Mouse (Mus musculus) neural tube, embryonic 15.5 days (tissue): Measurements from ENCODE around the gene Gm26602. TPM values are rescaled to one million over a fixed set of nuclear protein-coding genes. Genes with fewer than 3 reads are reported as not detected.
A peak's percentile ranks its signal among the peaks of the same experiment; 100 is the strongest.
"Not testable (repeated sequence)": the region's sequence is repeated elsewhere in the genome, so short reads cannot be mapped to it uniquely, and the experiment has no call there.

Experiments used
- ATAC-seq: fragments of 200-750 bp; cut with Nextera tagmentation; 2 replicates; pipeline ENCODE4 v1.8.0; 2017; ENCODE audit warnings: mild to moderate bottlenecking, moderate TSS enrichment, moderate library complexity; ENCODE audit not compliant: low FRiP score
- H3K27ac ChIP-seq: fragments of 300-500 bp; sonication (generic); replicated peaks from 2 replicates; pipeline ENCODE4 v1.5.1; 2015; ENCODE audit warnings: mild to moderate bottlenecking, inconsistent platforms
- H3K27me3 ChIP-seq: fragments of 300-500 bp; sonication (generic); replicated peaks from 2 replicates; pipeline ENCODE4 v1.6.1; 2015; ENCODE audit warnings: inconsistent platforms
- H3K36me3 ChIP-seq: fragments of 300-500 bp; sonication (generic); 2 replicates; pipeline ENCODE4 v1.6.1; 2015; ENCODE audit warnings: inconsistent platforms
- H3K4me1 ChIP-seq: fragments of 300-500 bp; sonication (generic); 2 replicates; pipeline ENCODE4 v1.6.1; 2015; ENCODE audit warnings: inconsistent platforms
- H3K4me2 ChIP-seq: fragments of 300-500 bp; sonication (generic); 2 replicates; pipeline ENCODE4 v1.6.1; 2015; ENCODE audit warnings: inconsistent platforms, mild to moderate bottlenecking, moderate library complexity
- H3K4me3 ChIP-seq: fragments of 300-500 bp; sonication (generic); replicated peaks from 2 replicates; pipeline ENCODE4 v1.5.1; 2015; ENCODE audit warnings: mild to moderate bottlenecking, inconsistent platforms
- H3K9ac ChIP-seq: fragments of 300-500 bp; sonication (generic); replicated peaks from 2 replicates; pipeline ENCODE4 v1.6.1; 2015; ENCODE audit warnings: mild to moderate bottlenecking, inconsistent platforms
- H3K9me3 ChIP-seq: fragments of 300-500 bp; sonication (generic); replicated peaks from 2 replicates; pipeline ENCODE4 v1.6.1; 2016; ENCODE audit warnings: inconsistent platforms
- WGBS: fragments of 180-500 bp; shearing (Covaris S2); methylation state at CpG from one replicate; pipeline ENCODE4 v1.1.7; 2015; ENCODE audit warnings: mixed read lengths; 5-methylcytosine and 5-hydroxymethylcytosine counted together
- polyA plus RNA-seq: library from polyadenylated mRNA; unstranded; fragments of >200 nt; fragmentation: Nextera tagmentation; extraction: Ambion mirVana; gene quantifications from 2 replicates; pipeline ENCODE4 v1.2.1, GENCODE M21; 2015

The Gm26602 gene
- polyA plus RNA-seq, 1 experiment from 2014 or later, result 23.6 TPM

- Histone ChIP-seq H3K36me3 (peaks cover 13% of the 10 kb centered on the region), H3K4me2 (peak overlapping the region; percentile 89), H3K27me3 (no peaks in the 10 kb centered on the region), H3K4me1 (peaks cover 50% of the 10 kb centered on the region), H3K9ac (peak overlapping the region; percentile 95), H3K4me3 (peak overlapping the region; percentile 70), H3K9me3 (no peaks in the 10 kb centered on the region), H3K27ac (peak overlapping the region; percentile 91)
- peak; percentile 8 for ATAC-seq
- 1% methylated on average over 26 of the region's 26 CpGs for WGBS
Observed at GRCm38 (mm10) chr10:79873715-79874289, 36.9 kb upstream of the Gm26602 start.

DNA sequence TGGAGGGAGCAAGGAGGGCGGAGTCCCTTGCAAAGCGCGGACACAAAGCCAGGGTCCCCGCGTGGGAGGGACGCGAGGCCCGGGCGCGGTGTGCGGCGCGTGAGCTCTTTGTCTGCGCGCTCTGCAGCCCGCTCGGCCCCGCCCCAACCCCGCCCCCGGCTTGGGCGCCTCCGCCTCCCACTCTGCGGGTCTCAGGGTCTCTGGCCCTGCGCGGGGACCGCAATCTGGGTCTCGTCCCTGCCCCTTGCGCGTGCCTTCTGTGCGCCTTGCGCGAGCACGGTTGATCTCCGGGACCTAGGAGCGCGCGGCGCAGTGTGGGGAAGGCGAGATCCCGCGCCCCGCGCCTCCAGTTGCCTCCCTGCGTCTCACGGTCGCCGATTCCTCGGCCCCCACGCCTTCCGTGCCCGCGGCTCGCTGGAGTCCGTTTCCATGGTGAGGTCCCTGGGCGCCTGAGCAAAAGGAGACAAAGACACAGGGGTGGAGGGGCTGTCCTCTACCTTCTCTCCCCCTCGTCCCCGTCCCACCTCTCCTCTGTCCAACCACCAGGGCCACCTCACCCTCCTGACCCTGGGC is 36.3 kb upstream of the Gm26602 start, which contains the start of the genes Prtn3 and Plppr3:
Prtn3 (plus strand) TSS at position 187 of the 573 bp plus-strand sequence.
Plppr3 (minus strand) TSS at position 345 of the 573 bp plus-strand sequence.
- Histone ChIP-seq H3K4me2 (peak within 1 kb of the TSS; percentile 89), H3K9ac (peak within 1 kb of the TSS; percentile 95)

GRCm38 (mm10) chr10:79877174-79877573 is 33.5 kb upstream of the Gm26602 start:
- H3K27me3 ChIP-seq, result peaks cover 4% of the 10 kb centered on the region; the same call in 1 of the 2 replicates
- no peak overlapping the region for H3K4me2 ChIP-seq
- no peak for ATAC-seq
- H3K36me3 ChIP-seq, result no peaks in the 10 kb centered on the region
- H3K9me3 ChIP-seq, result no peaks in the 10 kb centered on the region
- no peak overlapping the region for H3K27ac ChIP-seq
- no peak overlapping the region for H3K9ac ChIP-seq
- H3K4me3 ChIP-seq, result no peak overlapping the region
- WGBS, result 67% methylated on average over 1 of the region's 1 CpGs
- peaks cover 23% of the 10 kb centered on the region for H3K4me1 ChIP-seq

More for the DNA sequence above, 36.3 kb upstream of the Gm26602 start, which contains the start of the genes Prtn3 and Plppr3:
- Histone ChIP-seq H3K27me3 (no peaks in the 10 kb centered on the region), H3K9me3 (no peaks in the 10 kb centered on the region), H3K27ac (peak within 1 kb of the TSS; percentile 91), H3K36me3 (peaks cover 13% of the 10 kb centered on the region), H3K4me1 (peaks cover 45% of the 10 kb centered on the region), H3K4me3 (peak within 1 kb of the TSS; percentile 70)
- peak; percentile 94 for ATAC-seq
- WGBS, result 0% methylated on average over 41 of the region's 57 CpGs

DNA sequence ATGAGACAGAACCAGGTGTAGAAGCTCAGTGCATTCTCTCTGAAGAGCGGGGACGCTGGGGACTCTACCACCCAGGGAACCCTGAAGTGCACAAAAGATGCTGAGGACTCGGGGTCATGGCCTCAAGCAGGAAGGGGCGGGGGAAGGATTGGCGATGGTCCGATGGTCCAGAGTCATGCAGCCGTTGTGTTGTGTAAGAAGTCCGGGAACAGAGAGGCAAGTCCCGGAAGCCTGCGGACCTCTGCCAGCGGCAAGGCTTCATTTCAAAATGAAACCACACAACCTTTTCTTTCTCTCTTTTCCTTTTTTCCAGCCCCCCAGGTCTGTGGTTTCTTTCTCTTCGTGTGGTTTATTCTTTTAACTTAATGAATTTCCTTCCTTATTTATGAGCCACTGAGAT is 32.9 kb upstream of the Gm26602 start:
- H3K27me3 ChIP-seq, result peaks cover 9% of the 10 kb centered on the region
- no peaks in the 10 kb centered on the region for H3K9me3 ChIP-seq
- peaks cover 19% of the 10 kb centered on the region for H3K4me1 ChIP-seq
- H3K36me3 ChIP-seq, result no peaks in the 10 kb centered on the region
- H3K4me3 ChIP-seq, result no peak overlapping the region
- no peak overlapping the region for H3K27ac ChIP-seq
- no peak for ATAC-seq
- no peak overlapping the region for H3K4me2 ChIP-seq
- H3K9ac ChIP-seq, result no peak overlapping the region
- WGBS, result 47% methylated on average over 12 of the region's 12 CpGs

DNA sequence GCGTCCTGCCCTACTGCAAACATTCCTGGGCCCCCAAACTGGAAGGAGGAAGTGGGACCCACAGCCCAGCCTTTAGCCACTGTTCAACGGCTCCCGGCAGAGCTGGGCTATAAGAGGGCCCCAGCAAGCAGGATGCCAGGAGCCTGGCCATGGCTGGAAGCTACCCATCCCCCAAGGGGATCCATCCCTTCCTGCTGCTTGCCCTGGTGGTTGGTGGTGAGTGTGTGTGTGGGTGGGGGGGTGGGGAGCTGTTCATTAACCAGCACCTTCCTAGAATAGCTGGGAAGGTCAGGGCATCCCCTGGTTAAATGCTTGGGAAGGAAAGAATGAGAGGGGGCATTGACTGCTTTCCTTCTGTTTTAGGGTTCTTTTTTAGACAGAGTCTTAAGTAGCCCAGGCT is 31.1 kb upstream of the Gm26602 start:
- H3K36me3 ChIP-seq, result no peaks in the 10 kb centered on the region
- H3K4me3 ChIP-seq, result no peak overlapping the region
- H3K4me2 ChIP-seq, result no peak overlapping the region
- peaks cover 18% of the 10 kb centered on the region for H3K27me3 ChIP-seq
- H3K27ac ChIP-seq, result no peak overlapping the region
- no peak overlapping the region for H3K9ac ChIP-seq
- H3K4me1 ChIP-seq, result peaks cover 27% of the 10 kb centered on the region
- no peak for ATAC-seq
- no peaks in the 10 kb centered on the region for H3K9me3 ChIP-seq
- WGBS, result 46% methylated on average over 3 of the region's 3 CpGs

DNA sequence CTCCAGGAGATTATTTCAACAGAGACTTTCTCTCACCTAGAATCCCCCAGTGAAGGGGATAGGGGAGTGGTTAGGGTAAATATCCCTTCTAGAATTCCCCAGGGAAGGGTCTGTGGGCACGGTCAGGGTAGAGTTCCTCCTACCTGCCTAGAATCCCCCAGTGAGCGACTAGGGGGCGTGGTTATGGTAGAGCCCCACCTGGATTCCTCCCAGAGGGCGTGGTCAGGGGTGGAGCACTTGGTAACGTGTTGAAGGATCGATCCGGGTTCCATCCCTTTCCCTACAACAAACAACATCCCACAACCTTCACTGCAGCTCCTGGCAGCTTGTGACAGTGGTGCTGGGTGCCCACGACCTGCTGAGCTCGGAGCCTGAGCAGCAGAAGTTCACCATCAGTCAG is 29.9 kb upstream of the Gm26602 start:
- no peak overlapping the region for H3K4me3 ChIP-seq
- H3K4me2 ChIP-seq, result no peak overlapping the region
- no peaks in the 10 kb centered on the region for H3K9me3 ChIP-seq
- no peak for ATAC-seq
- H3K27ac ChIP-seq, result no peak overlapping the region
- peaks cover 15% of the 10 kb centered on the region for H3K4me1 ChIP-seq
- H3K9ac ChIP-seq, result no peak overlapping the region
- peaks cover 18% of the 10 kb centered on the region for H3K27me3 ChIP-seq
- 15% methylated on average over 9 of the region's 9 CpGs for WGBS
- no peaks in the 10 kb centered on the region for H3K36me3 ChIP-seq

DNA sequence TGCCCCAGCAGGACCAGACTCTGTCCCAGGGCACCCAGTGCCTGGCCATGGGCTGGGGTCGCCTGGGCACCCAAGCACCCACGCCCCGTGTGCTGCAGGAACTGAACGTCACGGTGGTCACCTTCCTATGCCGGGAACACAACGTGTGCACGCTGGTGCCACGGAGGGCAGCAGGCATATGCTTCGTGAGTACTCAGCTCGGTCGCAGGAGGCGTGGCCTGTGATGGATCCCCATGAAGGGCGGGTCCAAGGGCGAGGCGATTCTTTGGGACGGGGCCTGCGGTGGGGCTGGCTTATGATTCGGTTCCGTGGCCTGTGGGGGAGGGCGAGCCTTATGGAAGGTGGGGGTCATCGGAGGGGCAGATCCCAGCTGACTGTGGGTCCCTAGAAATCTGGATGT is 28.7 kb upstream of the Gm26602 start:
- H3K9ac ChIP-seq, result no peak overlapping the region
- H3K4me2 ChIP-seq, result peak overlapping the region; percentile 40
- H3K27me3 ChIP-seq, result peaks cover 18% of the 10 kb centered on the region
- H3K9me3 ChIP-seq, result no peaks in the 10 kb centered on the region
- no peak overlapping the region for H3K27ac ChIP-seq
- peaks cover 15% of the 10 kb centered on the region for H3K4me1 ChIP-seq
- no peaks in the 10 kb centered on the region for H3K36me3 ChIP-seq
- H3K4me3 ChIP-seq, result no peak overlapping the region; the same call in 1 of the 2 replicates
- ATAC-seq, result no peak
- 9% methylated on average over 22 of the region's 22 CpGs for WGBS

DNA sequence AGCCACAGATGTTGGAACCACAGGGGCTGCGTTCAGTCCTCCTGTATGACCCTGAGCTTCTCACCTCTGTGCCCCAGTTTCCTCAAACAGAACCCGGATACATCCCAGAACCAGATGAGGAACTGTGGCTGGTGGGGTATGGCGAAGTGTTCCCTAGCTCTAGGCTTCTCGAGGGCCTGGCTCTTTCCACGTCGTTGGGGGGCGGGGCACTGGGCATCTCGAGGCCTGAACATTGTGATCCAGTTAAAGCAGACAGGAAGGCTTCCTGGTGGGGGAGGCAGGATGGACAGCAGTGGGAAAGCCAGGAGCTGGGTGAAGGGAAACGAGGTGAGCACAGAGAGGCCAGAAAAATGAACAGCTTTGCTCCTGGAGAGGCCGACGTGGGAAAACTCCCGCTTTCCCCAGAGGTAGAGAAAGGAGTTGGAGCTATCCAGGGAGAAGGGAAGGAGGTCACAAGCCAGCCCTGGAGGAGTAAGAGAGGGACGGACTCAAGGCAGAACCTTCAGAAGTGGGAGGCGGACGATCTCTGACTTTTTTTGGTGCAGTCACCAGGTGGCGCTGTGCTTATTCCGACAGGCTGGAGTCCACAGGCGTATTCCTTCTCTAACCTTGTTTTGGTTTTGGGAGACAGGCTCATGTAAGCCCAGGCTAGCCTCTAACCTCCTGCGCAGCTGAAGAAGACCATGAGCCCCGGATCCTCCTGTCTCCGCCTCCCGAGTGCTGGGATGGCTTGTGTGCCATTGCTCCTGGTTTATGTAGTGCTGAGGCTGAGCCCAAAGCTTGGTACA is 27.2 kb upstream of the Gm26602 start:
- no peak overlapping the region for H3K27ac ChIP-seq
- H3K9ac ChIP-seq, result no peak overlapping the region
- peaks cover 15% of the 10 kb centered on the region for H3K4me1 ChIP-seq
- H3K4me2 ChIP-seq, result no peak overlapping the region; the same call in 1 of the 2 replicates
- 16% methylated on average over 22 of the region's 22 CpGs for WGBS
- H3K27me3 ChIP-seq, result peaks cover 18% of the 10 kb centered on the region
- H3K9me3 ChIP-seq, result no peaks in the 10 kb centered on the region
- no peak overlapping the region for H3K4me3 ChIP-seq
- H3K36me3 ChIP-seq, result no peaks in the 10 kb centered on the region
- ATAC-seq, result peak; percentile 36; the same call in 1 of the 2 replicates

GRCm38 (mm10) chr10:79884446-79884845 is 26.2 kb upstream of the Gm26602 start:
- ATAC-seq, result 0 out of 2 replicates have a peak, but pooled peaks have one; percentile 3
- Histone ChIP-seq H3K4me3 (no peak overlapping the region), H3K9ac (no peak overlapping the region), H3K9me3 (no peaks in the 10 kb centered on the region), H3K36me3 (no peaks in the 10 kb centered on the region), H3K27me3 (peaks cover 18% of the 10 kb centered on the region), H3K27ac (no peak overlapping the region), H3K4me1 (peaks cover 15% of the 10 kb centered on the region), H3K4me2 (no peak overlapping the region)
- 57% methylated on average over 4 of the region's 4 CpGs for WGBS

- not testable (repeated sequence) for H3K4me2 ChIP-seq, H3K9ac ChIP-seq, H3K4me3 ChIP-seq, H3K9me3 ChIP-seq, H3K36me3 ChIP-seq, H3K27ac ChIP-seq, ATAC-seq
- Histone ChIP-seq H3K4me1 (peaks cover 15% of the 10 kb centered on the region), H3K27me3 (peaks cover 18% of the 10 kb centered on the region)
- WGBS, result 78% methylated on average over 3 of the region's 3 CpGs
Observed at GRCm38 (mm10) chr10:79884938-79885337, 25.7 kb upstream of the Gm26602 start.

GRCm38 (mm10) chr10:79886054-79886453 is 24.6 kb upstream of the Gm26602 start, which contains the start of gene Elane:
Elane (plus strand) TSS chr10:79886247.
- H3K4me2 ChIP-seq, result no peak within 1 kb of the TSS
- H3K4me1 ChIP-seq, result peaks cover 15% of the 10 kb centered on the region
- no peak within 1 kb of the TSS for H3K4me3 ChIP-seq
- H3K9ac ChIP-seq, result no peak within 1 kb of the TSS
- no peak for ATAC-seq
- peaks cover 18% of the 10 kb centered on the region for H3K27me3 ChIP-seq
- no peaks in the 10 kb centered on the region for H3K9me3 ChIP-seq
- H3K36me3 ChIP-seq, result no peaks in the 10 kb centered on the region
- 86% methylated on average over 6 of the region's 6 CpGs for WGBS
- H3K27ac ChIP-seq, result no peak within 1 kb of the TSS
